16 mouse cellular contexts compared by ENCODE assay signal in the genomic region with DNA sequence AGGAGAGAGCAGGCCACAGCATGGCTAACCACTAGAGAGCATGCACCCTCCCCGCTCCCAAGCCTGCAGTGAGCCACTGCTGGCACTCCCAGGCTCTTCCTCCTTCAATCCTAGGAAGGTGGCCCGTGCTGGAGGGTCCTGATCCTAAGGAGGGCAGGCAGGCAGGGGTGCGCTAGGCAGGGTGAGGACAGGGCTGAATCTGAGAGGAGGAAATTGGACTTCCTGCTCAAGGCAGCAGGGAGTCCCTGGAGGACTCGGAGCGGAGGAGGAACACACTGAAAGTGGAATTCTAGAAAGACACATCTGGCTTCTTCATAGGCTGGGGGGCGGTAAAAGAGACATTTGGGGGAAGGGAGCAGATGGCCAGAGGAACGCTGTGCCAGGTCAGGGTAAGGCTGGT. TPM values are rescaled to one million over a fixed set of nuclear protein-coding genes. Genes with fewer than 3 reads are reported as not detected.
DNase-seq lines count a peak whose midpoint lies in the region; ATAC-seq lines count a peak whose summit lies in the region.
"Had no signal": no experiment of that assay in that cellular context is flagged by ENCODE, and none has a peak within 500 bp of the region (broad histone marks: within the 10 kb centered on the region; RNA-seq: fewer than 3 reads in every experiment).

No protein-coding gene starts in this region.

- peaks cover 45% of the 10 kb centered on the region for H3K4me1 ChIP-seq in kidney, embryonic 15.5 days
- H3K4me1 ChIP-seq in embryonic facial prominence, embryonic 10.5 days = peaks cover 51% of the 10 kb centered on the region
- peaks cover 28% of the 10 kb centered on the region for H3K4me1 ChIP-seq in heart, embryonic 16.5 days (ENCODE audit: control insufficient read depth, insufficient read depth, low read length)
- H3K4me1 ChIP-seq: megakaryocyte, embryonic 14.5 days had no signal

- H3K9me3 ChIP-seq in kidney, embryonic 15.5 days (replicated peaks) = no peaks in the 10 kb centered on the region
- peaks cover 6% of the 10 kb centered on the region; the same call in 1 of the 2 replicates for H3K9me3 ChIP-seq in embryonic facial prominence, embryonic 10.5 days
- no peaks in the 10 kb centered on the region for H3K9me3 ChIP-seq in heart, embryonic 16.5 days (replicated peaks; ENCODE audit: control insufficient read depth, low read length)

- no peak overlapping the region for H3K9ac ChIP-seq in kidney, embryonic 15.5 days
- H3K9ac ChIP-seq in heart, embryonic 16.5 days (ENCODE audit: low read length) = no peak overlapping the region
- H3K9ac ChIP-seq: lung, embryonic 14.5 days had no signal

- ATAC-seq in kidney, embryonic 15.5 days (replicated peaks; ENCODE audit: low FRiP score) = 0 out of 2 replicates have a peak, but pooled peaks have one; percentile 3
- ATAC-seq in heart, embryonic 16.5 days (replicated peaks; ENCODE audit: extremely low read depth, insufficient read depth, low FRiP score) = 0 out of 2 replicates have a peak, but pooled peaks have one; percentile 37
- no peak for ATAC-seq in erythroblast, adult 5-6 weeks (replicated peaks; ENCODE audit: low FRiP score, poor library complexity, severe bottlenecking)
- ATAC-seq: forebrain, embryonic 16.5 days; inflammation-experienced regulatory T-cells, adult 6 months had no signal

- H3K36me3 ChIP-seq in kidney, embryonic 15.5 days = 0 out of 2 replicates have a peak, but pooled peaks cover 8% of the 10 kb centered on the region
- H3K36me3 ChIP-seq in embryonic facial prominence, embryonic 10.5 days (replicated peaks) = peaks cover 13% of the 10 kb centered on the region
- H3K36me3 ChIP-seq in heart, embryonic 16.5 days (ENCODE audit: control insufficient read depth, insufficient read depth) = 0 out of 2 replicates have a peak, but pooled peaks cover 3% of the 10 kb centered on the region

- H3K4me2 ChIP-seq in kidney, embryonic 15.5 days = no peak overlapping the region
- H3K4me2 ChIP-seq in heart, embryonic 16.5 days (ENCODE audit: low read depth, low read length) = no peak overlapping the region
- H3K4me2 ChIP-seq: lung, embryonic 14.5 days had no signal

- peak; percentile 37 for DNase-seq in embryo, embryonic 11 days
- no peak for DNase-seq in embryo, embryonic 9.5 days (ENCODE audit: extremely low spot score)
- DNase-seq in kidney, adult 8-10 months = no peak
- peak; percentile 24 for DNase-seq in embryonic facial prominence, embryonic 10.5 days (ENCODE audit: low spot score)
- DNase-seq in spleen, postnatal 14 days (ENCODE audit: low spot score in 2 of 2) = no peak
- DNase-seq: cerebellum, adult 18-20 months; lung, embryonic 14.5 days; right cerebral cortex, postnatal 14 days; thymus, postnatal 14 days had no signal

- 54% methylated on average over 7 of the region's 7 CpGs for WGBS in kidney, embryonic 15.5 days
- 53% methylated on average over 7 of the region's 7 CpGs for WGBS in embryonic facial prominence, embryonic 10.5 days
- 60% methylated on average over 7 of the region's 7 CpGs for WGBS in heart, embryonic 16.5 days

- no peaks in the 10 kb centered on the region for H3K27me3 ChIP-seq in kidney, embryonic 15.5 days
- no peaks in the 10 kb centered on the region for H3K27me3 ChIP-seq in embryonic facial prominence, embryonic 10.5 days (replicated peaks; ENCODE audit: low read depth, poor library complexity, severe bottlenecking)
- no peaks in the 10 kb centered on the region for H3K27me3 ChIP-seq in heart, embryonic 16.5 days (ENCODE audit: control insufficient read depth, insufficient read depth, low read length)

- H3K27ac ChIP-seq in kidney, embryonic 15.5 days = peak overlapping the region; percentile 15; the same call in 1 of the 2 replicates
- H3K27ac ChIP-seq in embryonic facial prominence, embryonic 10.5 days (replicated peaks) = peak overlapping the region; percentile 49; the same call in 1 of the 2 replicates
- H3K27ac ChIP-seq in heart, embryonic 16.5 days (ENCODE audit: low read length) = peak overlapping the region; percentile 26; the same call in 1 of the 2 replicates
- H3K27ac ChIP-seq: layer of hippocampus, adult 2 months had no signal

- H3K4me3 ChIP-seq in kidney, embryonic 15.5 days (replicated peaks) = no peak overlapping the region
- H3K4me3 ChIP-seq in embryonic facial prominence, embryonic 10.5 days = no peak overlapping the region
- no peak overlapping the region for H3K4me3 ChIP-seq in heart, embryonic 16.5 days (ENCODE audit: low read length)
- H3K4me3 ChIP-seq: layer of hippocampus, adult 2 months; megakaryocyte, embryonic 14.5 days had no signal

RNA-seq across cellular contexts. Expression of a gene that starts 55.5 kb away (rescaled TPM):
- polyA plus RNA-seq in kidney, embryonic 15.5 days (2015; fragmentation: Nextera tagmentation; extraction: Ambion mirVana) = 5.5 and 6.4 TPM in 2 replicates
- 2.6 and 2.9 TPM in 2 replicates for polyA plus RNA-seq in embryonic facial prominence, embryonic 10.5 days (2016; fragmentation: Nextera tagmentation; extraction: Ambion mirVana)
- 4.5 and 6.3 TPM in 2 replicates for polyA plus RNA-seq in heart, embryonic 16.5 days (2015; fragmentation: Nextera tagmentation; extraction: Ambion mirVana)
- total RNA-seq in erythroblast, adult 5-6 weeks (2015; ENCODE audit: low replicate concordance) = 0.19 and 1.5 TPM in 2 replicates
- 1.1 and 1.4 TPM in 2 replicates for total RNA-seq in erythroblast, adult 5-6 weeks (2017; ENCODE audit: low replicate concordance)

Comparison
In these comparisons a context has a peak if more than half of its experiments do, and no peak if none do; other contexts are left out.
1. DNase-seq: peak in embryo, embryonic 11 days (single experiment) and embryonic facial prominence, embryonic 10.5 days (single experiment); none in embryo, embryonic 9.5 days (single experiment), kidney, adult 8-10 months (0 of 2) and spleen, postnatal 14 days (0 of 2).
2. Peak in every context shown above with its lines, with median percentiles within 50 percentile points of each other: H3K27ac ChIP-seq.